Mouse (Mus musculus): ENCODE results near the gene Hilpda. TPM values are rescaled to one million over a fixed set of nuclear protein-coding genes. Genes with fewer than 3 reads are reported as not detected.

Gene Hilpda
- polyA plus RNA-seq, 1 experiment from 2014 or later, result 47.5 TPM

DNA sequence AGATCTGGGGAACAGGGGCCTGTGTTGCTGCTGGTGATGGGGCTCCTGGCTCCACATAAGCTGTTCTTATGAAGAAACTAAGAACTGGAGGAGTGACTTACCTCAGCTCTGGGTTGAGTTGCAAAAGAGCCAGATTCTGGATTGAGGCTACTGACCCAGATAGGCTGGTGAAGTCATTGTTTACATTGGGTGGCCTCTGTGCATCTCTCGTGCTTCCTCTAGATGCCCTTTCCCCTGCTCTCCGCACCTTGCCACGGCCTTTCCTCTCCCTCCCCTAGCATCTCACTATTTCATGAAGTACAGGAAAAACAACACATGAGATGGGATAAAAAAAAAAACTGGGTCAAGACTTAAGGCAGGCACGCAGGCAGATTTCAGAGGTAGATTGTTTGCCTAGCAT, 5.4 kb upstream of the Hilpda start:
- 0 out of 2 replicates have a peak, but pooled peaks cover 2% of the 10 kb centered on the region for H3K27me3 ChIP-seq (replicated peaks; ENCODE audit: control insufficient read depth, insufficient read depth, low read length)
- no peak overlapping the region for H3K9ac ChIP-seq (replicated peaks; ENCODE audit: low read depth, low read length)
- H3K4me2 ChIP-seq (ENCODE audit: low read length), result no peak overlapping the region
- no peak overlapping the region for H3K4me3 ChIP-seq (replicated peaks; ENCODE audit: low read length)
- 0 out of 2 replicates have a peak, but pooled peaks cover 2% of the 10 kb centered on the region for H3K4me1 ChIP-seq (replicated peaks; ENCODE audit: control insufficient read depth, insufficient read depth, low read length)
- no peaks in the 10 kb centered on the region for H3K36me3 ChIP-seq (ENCODE audit: control insufficient read depth, insufficient read depth)
- 81% methylated on average over 4 of the region's 4 CpGs for WGBS
- ATAC-seq, result no peak
- H3K27ac ChIP-seq (ENCODE audit: low read length), result no peak overlapping the region
- no peaks in the 10 kb centered on the region for H3K9me3 ChIP-seq (ENCODE audit: control insufficient read depth, low read length)

DNA sequence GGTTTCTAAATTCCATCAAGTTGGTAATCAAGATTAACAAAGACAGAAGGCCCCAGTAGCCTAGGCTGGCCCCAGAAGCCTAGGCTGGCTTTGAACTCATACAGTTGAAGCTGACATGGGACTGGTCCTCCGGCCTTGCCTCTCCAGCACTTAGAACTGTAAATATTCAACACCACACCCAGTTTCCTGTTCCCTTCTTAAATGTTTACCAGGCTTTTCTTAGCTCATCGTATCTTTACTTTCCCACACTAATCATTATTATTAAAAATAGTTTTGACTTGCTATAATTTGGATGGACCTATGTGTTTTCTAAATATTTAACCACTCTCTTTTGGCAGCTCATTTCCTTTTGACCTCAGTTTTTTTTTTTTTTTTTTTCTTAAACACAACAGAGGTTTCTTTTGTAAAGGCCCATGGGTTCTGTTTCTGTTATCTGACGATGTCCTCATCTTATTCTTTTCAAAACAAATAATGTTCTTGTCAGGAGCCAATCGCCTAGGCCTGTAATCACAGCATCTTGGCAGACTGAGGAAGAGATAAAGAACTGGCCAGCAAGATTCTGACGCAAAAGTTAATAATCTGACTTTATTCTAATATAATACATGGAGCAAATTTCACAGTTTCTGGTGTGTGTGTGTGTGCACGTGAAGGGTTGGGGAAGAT, 3.2 kb upstream of the Hilpda start:
- H3K4me2 ChIP-seq (ENCODE audit: low read length), result no peak overlapping the region
- H3K9me3 ChIP-seq (ENCODE audit: control insufficient read depth, low read length), result no peaks in the 10 kb centered on the region
- H3K36me3 ChIP-seq (ENCODE audit: control insufficient read depth, insufficient read depth), result no peaks in the 10 kb centered on the region
- 0 out of 2 replicates have a peak, but pooled peaks cover 2% of the 10 kb centered on the region for H3K27me3 ChIP-seq (replicated peaks; ENCODE audit: control insufficient read depth, insufficient read depth, low read length)
- 79% methylated on average over 6 of the region's 6 CpGs for WGBS
- no peak overlapping the region for H3K9ac ChIP-seq (replicated peaks; ENCODE audit: low read depth, low read length)
- no peak overlapping the region for H3K27ac ChIP-seq (ENCODE audit: low read length)
- no peak overlapping the region for H3K4me3 ChIP-seq (replicated peaks; ENCODE audit: low read length)
- H3K4me1 ChIP-seq (replicated peaks; ENCODE audit: control insufficient read depth, insufficient read depth, low read length), result peaks cover 10% of the 10 kb centered on the region
- no peak for ATAC-seq

DNA sequence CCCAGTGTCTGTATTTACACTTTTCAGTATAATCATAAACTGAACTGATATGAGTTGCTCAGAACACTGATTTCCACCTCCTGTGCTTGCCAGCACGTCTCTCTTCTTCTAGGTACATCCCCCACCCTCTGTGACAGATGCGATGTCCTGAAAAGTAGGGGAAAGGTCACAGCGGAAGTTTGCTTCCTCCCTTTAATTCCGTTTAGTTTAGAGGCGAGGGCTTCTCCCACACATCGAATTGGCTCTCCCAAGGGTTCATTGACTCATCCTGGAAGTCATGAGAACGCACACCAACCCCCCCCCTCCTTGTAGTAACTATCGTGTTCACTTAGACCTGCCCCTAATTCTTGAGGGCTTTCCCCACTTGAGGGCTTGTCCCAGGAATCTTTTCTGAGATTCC, 1.3 kb upstream of the Hilpda start:
- ATAC-seq, result no peak
- no peak overlapping the region for H3K9ac ChIP-seq (replicated peaks; ENCODE audit: low read depth, low read length)
- H3K27ac ChIP-seq (ENCODE audit: low read length), result no peak overlapping the region
- 0 out of 2 replicates have a peak, but pooled peaks cover 2% of the 10 kb centered on the region for H3K27me3 ChIP-seq (replicated peaks; ENCODE audit: control insufficient read depth, insufficient read depth, low read length)
- no peaks in the 10 kb centered on the region for H3K36me3 ChIP-seq (ENCODE audit: control insufficient read depth, insufficient read depth)
- WGBS, result 23% methylated on average over 8 of the region's 8 CpGs
- no peak overlapping the region for H3K4me2 ChIP-seq (ENCODE audit: low read length)
- no peaks in the 10 kb centered on the region for H3K9me3 ChIP-seq (ENCODE audit: control insufficient read depth, low read length)
- no peak overlapping the region for H3K4me3 ChIP-seq (replicated peaks; ENCODE audit: low read length)
- H3K4me1 ChIP-seq (replicated peaks; ENCODE audit: control insufficient read depth, insufficient read depth, low read length), result peaks cover 11% of the 10 kb centered on the region

DNA sequence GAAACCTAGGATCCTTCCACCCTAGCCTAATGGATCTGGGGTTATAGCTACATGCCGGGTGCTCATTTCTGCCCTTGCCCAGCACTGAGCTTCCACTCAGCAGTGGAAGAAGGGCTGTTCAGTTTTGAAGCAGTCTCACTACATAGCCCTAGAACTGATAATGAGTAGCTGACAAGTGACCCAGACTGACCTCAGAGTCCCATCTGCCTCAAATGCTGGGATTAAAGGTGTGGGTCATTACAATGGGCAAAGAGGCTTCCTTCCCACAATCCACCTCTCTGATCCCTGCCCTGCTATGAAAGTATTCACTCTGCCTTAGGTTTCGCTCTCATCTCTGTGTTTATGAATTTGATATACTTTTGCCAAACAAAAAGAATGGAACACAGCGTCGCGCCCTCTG, 4.5 kb downstream of the Hilpda start:
- no peak for ATAC-seq
- H3K9me3 ChIP-seq (ENCODE audit: control insufficient read depth, low read length), result no peaks in the 10 kb centered on the region
- H3K27me3 ChIP-seq (replicated peaks; ENCODE audit: control insufficient read depth, insufficient read depth, low read length), result no peaks in the 10 kb centered on the region
- 93% methylated on average over 5 of the region's 5 CpGs for WGBS
- H3K4me2 ChIP-seq (ENCODE audit: low read length), result no peak overlapping the region
- H3K4me1 ChIP-seq (replicated peaks; ENCODE audit: control insufficient read depth, insufficient read depth, low read length), result peaks cover 11% of the 10 kb centered on the region
- no peak overlapping the region for H3K27ac ChIP-seq (ENCODE audit: low read length)
- no peaks in the 10 kb centered on the region for H3K36me3 ChIP-seq (ENCODE audit: control insufficient read depth, insufficient read depth)
- no peak overlapping the region for H3K9ac ChIP-seq (replicated peaks; ENCODE audit: low read depth, low read length)
- no peak overlapping the region for H3K4me3 ChIP-seq (replicated peaks; ENCODE audit: low read length)

DNA sequence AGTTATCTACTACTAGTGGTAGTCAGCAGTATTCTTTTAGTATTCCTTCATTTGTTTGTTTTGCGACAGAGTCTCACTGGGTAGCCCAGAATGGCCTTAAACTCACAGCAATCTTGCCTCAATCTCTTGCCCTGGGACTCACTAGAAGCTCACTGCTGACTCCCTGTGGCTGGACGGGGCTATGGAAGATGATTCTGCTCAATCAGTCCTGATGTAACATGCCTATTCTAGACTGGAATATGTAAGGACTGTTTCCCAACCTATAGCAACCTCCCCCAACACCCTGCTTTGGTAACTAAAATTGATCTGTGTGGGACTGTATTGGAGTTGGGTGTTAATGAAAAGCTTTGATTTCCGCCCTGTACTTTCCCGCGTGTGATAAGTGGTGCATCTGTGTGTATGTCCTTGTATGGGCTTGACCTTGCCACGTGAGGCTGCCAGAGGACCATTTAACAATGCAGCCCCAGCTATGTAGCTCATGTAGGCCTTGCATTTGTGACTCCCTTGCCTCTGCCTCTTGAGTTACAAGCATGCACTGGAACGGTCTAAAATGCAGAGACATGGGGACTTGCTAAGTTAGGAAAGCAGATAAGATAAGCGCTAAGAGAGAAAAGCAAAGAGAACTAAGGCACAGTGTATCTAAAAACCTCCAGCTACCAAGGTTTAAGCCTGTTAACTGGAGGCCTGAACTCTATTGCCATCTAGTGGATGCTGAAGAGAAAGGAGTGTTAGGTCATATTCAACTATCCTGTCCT, 6.4 kb downstream of the Hilpda start:
- no peaks in the 10 kb centered on the region for H3K9me3 ChIP-seq (ENCODE audit: control insufficient read depth, low read length)
- no peak overlapping the region for H3K27ac ChIP-seq (ENCODE audit: low read length)
- no peak overlapping the region for H3K9ac ChIP-seq (replicated peaks; ENCODE audit: low read depth, low read length)
- H3K27me3 ChIP-seq (replicated peaks; ENCODE audit: control insufficient read depth, insufficient read depth, low read length), result no peaks in the 10 kb centered on the region
- ATAC-seq, result peak; percentile 72
- whole genome bisulfite sequencing, result 37% methylated on average over 8 of the region's 8 CpGs
- no peak overlapping the region for H3K4me3 ChIP-seq (replicated peaks; ENCODE audit: low read length)
- H3K4me2 ChIP-seq (ENCODE audit: low read length), result no peak overlapping the region
- H3K4me1 ChIP-seq (replicated peaks; ENCODE audit: control insufficient read depth, insufficient read depth, low read length), result peaks cover 5% of the 10 kb centered on the region; the same call in 1 of the 2 replicates
- H3K36me3 ChIP-seq (ENCODE audit: control insufficient read depth, insufficient read depth), result no peaks in the 10 kb centered on the region

DNA sequence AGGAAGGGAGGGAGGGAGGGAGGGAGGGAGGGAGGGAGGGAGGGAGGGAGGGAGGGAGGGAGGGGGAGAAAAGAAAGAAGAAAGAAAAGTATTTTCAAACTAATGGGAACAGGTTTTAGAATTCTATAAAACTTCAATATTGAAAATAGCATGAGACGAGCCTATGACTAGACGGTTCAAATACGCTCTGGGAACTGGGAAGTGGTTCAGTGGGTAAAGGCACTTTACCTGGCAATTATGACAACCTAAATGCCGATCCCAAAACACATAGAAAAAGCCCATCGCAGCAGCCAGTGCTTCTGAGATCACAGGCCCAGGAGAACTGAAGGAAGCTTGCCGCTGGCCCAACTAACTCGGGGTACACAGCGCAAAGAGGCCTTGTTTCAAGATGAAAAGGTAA, 7.0 kb downstream of the Hilpda start, which contains the start of gene Fam71f2:
Gene Fam71f2, plus strand, starts transcription at position 301 of the 400 bp plus-strand sequence.
- WGBS, result 84% methylated on average over 8 of the region's 8 CpGs
- Histone ChIP-seq H3K27ac (ENCODE audit: low read length) (no peak within 1 kb of the TSS), H3K27me3 (replicated peaks; ENCODE audit: control insufficient read depth, insufficient read depth, low read length) (no peaks in the 10 kb centered on the region)

DNA sequence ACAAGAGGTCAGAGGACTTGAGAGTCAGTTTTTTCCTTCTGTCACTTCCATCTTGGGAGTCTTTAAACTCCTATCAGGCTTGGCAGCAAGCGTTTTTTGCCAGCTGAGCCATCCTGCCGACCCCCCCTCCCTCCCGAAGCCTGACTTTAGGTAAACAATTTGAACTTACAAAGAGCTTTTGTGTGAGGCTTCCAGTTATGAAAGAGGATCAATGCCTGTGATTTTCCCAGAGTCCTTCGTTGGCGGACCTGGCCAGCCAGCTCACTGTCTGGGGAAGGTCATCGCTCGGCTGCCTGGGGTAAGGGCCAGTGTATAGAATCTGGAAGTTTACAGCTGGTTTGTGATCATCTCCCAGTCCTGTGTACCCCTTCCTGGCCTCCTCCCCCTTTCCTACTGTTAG, 8.4 kb downstream of the Hilpda start:
- 22% methylated on average over 7 of the region's 7 CpGs for WGBS

More for the DNA sequence above, 7.0 kb downstream of the Hilpda start, which contains the start of gene Fam71f2:
- Histone ChIP-seq H3K9ac (replicated peaks; ENCODE audit: low read depth, low read length) (no peak within 1 kb of the TSS), H3K4me2 (ENCODE audit: low read length) (no peak within 1 kb of the TSS), H3K36me3 (ENCODE audit: control insufficient read depth, insufficient read depth) (no peaks in the 10 kb centered on the region), H3K4me3 (replicated peaks; ENCODE audit: low read length) (no peak within 1 kb of the TSS), H3K4me1 (replicated peaks; ENCODE audit: control insufficient read depth, insufficient read depth, low read length) (no peaks in the 10 kb centered on the region), H3K9me3 (ENCODE audit: control insufficient read depth, low read length) (no peaks in the 10 kb centered on the region)
- no peak for ATAC-seq

DNA sequence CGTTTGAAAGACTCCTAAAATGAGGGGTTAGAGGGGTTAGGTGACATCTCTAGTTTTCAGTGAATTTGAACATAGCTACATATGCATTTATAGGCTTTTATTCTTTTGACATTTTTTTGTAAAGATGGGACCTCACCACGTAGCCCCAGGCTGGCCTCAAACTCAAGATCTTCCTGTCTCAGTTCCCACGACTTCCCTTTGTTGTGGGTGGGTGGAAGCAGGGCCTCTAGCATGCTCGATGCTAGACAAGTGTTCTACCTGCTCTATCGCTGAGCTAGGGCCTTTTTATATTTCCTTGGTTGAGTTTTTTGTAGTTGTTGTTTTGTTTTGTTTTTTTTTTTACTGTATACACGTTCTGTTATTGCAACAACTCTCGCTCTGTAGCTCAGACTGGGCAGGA, 14.6 kb downstream of the Hilpda start:
- no peaks in the 10 kb centered on the region for H3K36me3 ChIP-seq (ENCODE audit: control insufficient read depth, insufficient read depth)
- H3K4me2 ChIP-seq (ENCODE audit: low read length), result no peak overlapping the region
- H3K9me3 ChIP-seq (ENCODE audit: control insufficient read depth, low read length), result no peaks in the 10 kb centered on the region
- ATAC-seq, result no peak
- no peak overlapping the region for H3K9ac ChIP-seq (replicated peaks; ENCODE audit: low read depth, low read length)
- 79% methylated on average over 7 of the region's 7 CpGs for WGBS
- no peaks in the 10 kb centered on the region for H3K27me3 ChIP-seq (replicated peaks; ENCODE audit: control insufficient read depth, insufficient read depth, low read length)
- no peak overlapping the region for H3K4me3 ChIP-seq (replicated peaks; ENCODE audit: low read length)
- H3K27ac ChIP-seq (ENCODE audit: low read length), result no peak overlapping the region
- no peaks in the 10 kb centered on the region for H3K4me1 ChIP-seq (replicated peaks; ENCODE audit: control insufficient read depth, insufficient read depth, low read length)

More for the DNA sequence above, 8.4 kb downstream of the Hilpda start:
- ATAC-seq, result no peak
- no peaks in the 10 kb centered on the region for H3K27me3 ChIP-seq (replicated peaks; ENCODE audit: control insufficient read depth, insufficient read depth, low read length)
- no peaks in the 10 kb centered on the region for H3K36me3 ChIP-seq (ENCODE audit: control insufficient read depth, insufficient read depth)
- H3K4me1 ChIP-seq (replicated peaks; ENCODE audit: control insufficient read depth, insufficient read depth, low read length), result no peaks in the 10 kb centered on the region
- H3K4me3 ChIP-seq (replicated peaks; ENCODE audit: low read length), result no peak overlapping the region
- H3K9ac ChIP-seq (replicated peaks; ENCODE audit: low read depth, low read length), result no peak overlapping the region
- H3K27ac ChIP-seq (ENCODE audit: low read length), result no peak overlapping the region
- no peak overlapping the region for H3K4me2 ChIP-seq (ENCODE audit: low read length)
- H3K9me3 ChIP-seq (ENCODE audit: control insufficient read depth, low read length), result no peaks in the 10 kb centered on the region

DNA sequence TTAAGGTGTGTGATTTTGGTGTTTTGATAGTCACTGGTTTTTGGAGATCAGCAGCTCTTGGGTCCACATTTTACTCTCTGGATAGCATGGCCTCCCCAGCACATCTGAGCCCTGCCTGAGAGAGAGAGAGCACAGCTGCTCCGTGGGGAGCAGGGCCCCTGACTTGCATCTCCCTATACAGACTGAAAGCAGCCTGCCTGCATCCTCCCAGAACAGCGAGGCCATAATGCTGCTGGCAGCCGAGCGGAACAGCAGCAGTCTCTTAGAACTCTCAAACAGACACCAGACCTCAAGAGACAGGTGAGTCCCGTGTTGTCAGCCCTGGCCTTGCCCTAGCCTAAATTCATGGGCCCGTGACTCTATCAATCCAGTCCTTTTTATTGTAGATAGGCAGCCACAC, 15.2 kb downstream of the Hilpda start:
- Histone ChIP-seq H3K27ac (ENCODE audit: low read length) (no peak overlapping the region), H3K9me3 (ENCODE audit: control insufficient read depth, low read length) (no peaks in the 10 kb centered on the region), H3K36me3 (ENCODE audit: control insufficient read depth, insufficient read depth) (no peaks in the 10 kb centered on the region), H3K4me1 (replicated peaks; ENCODE audit: control insufficient read depth, insufficient read depth, low read length) (no peaks in the 10 kb centered on the region), H3K4me3 (replicated peaks; ENCODE audit: low read length) (no peak overlapping the region), H3K4me2 (ENCODE audit: low read length) (no peak overlapping the region), H3K27me3 (replicated peaks; ENCODE audit: control insufficient read depth, insufficient read depth, low read length) (no peaks in the 10 kb centered on the region), H3K9ac (replicated peaks; ENCODE audit: low read depth, low read length) (no peak overlapping the region)
- ATAC-seq, result no peak
- 35% methylated on average over 6 of the region's 6 CpGs for WGBS
